In the genomic region with DNA sequence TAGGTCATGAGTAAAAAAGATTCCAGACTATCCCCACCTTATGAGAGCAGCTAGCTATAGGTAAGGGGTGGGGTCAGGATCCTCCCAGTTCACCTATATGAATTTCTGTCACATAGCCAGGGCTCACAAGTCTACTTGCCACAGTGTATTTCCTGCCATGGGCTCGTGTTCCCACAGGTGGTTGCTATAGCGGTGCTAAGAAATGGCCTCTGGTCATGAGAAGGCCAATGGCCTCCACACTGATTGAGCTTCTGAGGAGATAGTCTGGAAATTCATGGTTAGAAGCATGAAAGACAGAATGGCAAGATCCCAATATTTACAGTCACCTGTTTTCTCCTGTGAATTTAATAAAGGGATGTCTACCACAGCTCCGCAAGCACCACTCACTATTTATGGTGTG, we compare ENCODE assay signal across 14 mouse cellular contexts.
"Had no signal": no experiment of that assay in that cellular context is flagged by ENCODE, and none has a peak within 500 bp of the region (broad histone marks: within the 10 kb centered on the region; RNA-seq: fewer than 3 reads in every experiment).

No protein-coding gene starts in this region.

- ATAC-seq: liver, embryonic 12.5 days; midbrain, embryonic 16.5 days had no signal

- H3K4me1 ChIP-seq: liver, embryonic 12.5 days had no signal

- H3K4me3 ChIP-seq: liver, embryonic 12.5 days; midbrain, embryonic 12.5 days; myocyte; neural tube, embryonic 12.5 days had no signal

- H3K9me3 ChIP-seq: liver, embryonic 12.5 days; midbrain, embryonic 12.5 days; neural tube, embryonic 12.5 days had no signal

- H3K4me2 ChIP-seq: liver, embryonic 12.5 days; lung, embryonic 14.5 days; midbrain, embryonic 12.5 days; neural tube, embryonic 12.5 days had no signal

- H3K9ac ChIP-seq: liver, embryonic 12.5 days; liver, embryonic 14.5 days; lung, embryonic 14.5 days; midbrain, embryonic 12.5 days; neural tube, embryonic 12.5 days had no signal

- H3K27ac ChIP-seq: liver, embryonic 12.5 days; liver, embryonic 14.5 days; midbrain, embryonic 12.5 days; neural tube, embryonic 12.5 days had no signal

- H3K27me3 ChIP-seq: liver, embryonic 12.5 days; midbrain, embryonic 12.5 days; neural tube, embryonic 12.5 days had no signal

- DNase-seq: lung, adult 18-20 months; lung, embryonic 14.5 days; lung, postnatal 10 days; lung, postnatal 4 days; right cerebral cortex, postnatal 14 days; thymus, adult 18-20 months; thymus, postnatal 14 days; thymus, postnatal 36 days had no signal

- H3K36me3 ChIP-seq: liver, embryonic 12.5 days; midbrain, embryonic 12.5 days; neural tube, embryonic 12.5 days had no signal
